Mouse (Mus musculus) stomach, embryonic 14.5 days (tissue): ENCODE measurements around the gene Parp3. TPM values are rescaled to one million over a fixed set of nuclear protein-coding genes. Genes with fewer than 3 reads are reported as not detected.
"Not testable (repeated sequence)": the region's sequence is repeated elsewhere in the genome, so short reads cannot be mapped to it uniquely, and the experiment has no call there.

ENCODE experiments used
- ATAC-seq: fragments of 200-750 bp; cut with Nextera tagmentation; 2 replicates; pipeline ENCODE4 v1.8.0; 2017; ENCODE audit warnings: low read depth, moderate TSS enrichment; ENCODE audit not compliant: insufficient number of reproducible peaks, insufficient read depth, low FRiP score
- H3K27ac ChIP-seq: fragments of 300-500 bp; sonication (generic); 2 replicates; pipeline ENCODE4 v1.5.1; 2014; ENCODE audit warnings: mild to moderate bottlenecking, low read length, moderate library complexity, mixed read lengths
- H3K27me3 ChIP-seq: fragments of 300-500 bp; sonication (generic); 2 replicates; pipeline ENCODE4 v1.6.1; 2014; ENCODE audit warnings: low read length, control low read depth, mixed read lengths; ENCODE audit not compliant: control insufficient read depth, insufficient read depth
- H3K36me3 ChIP-seq: fragments of 300-500 bp; sonication (generic); 2 replicates; pipeline ENCODE4 v1.6.1; 2014; ENCODE audit warnings: mild to moderate bottlenecking, control low read depth, low read length, moderate library complexity, mixed read lengths; ENCODE audit not compliant: control insufficient read depth, insufficient read depth
- H3K4me1 ChIP-seq: fragments of 300-500 bp; sonication (generic); 2 replicates; pipeline ENCODE4 v1.6.1; 2014; ENCODE audit warnings: low read length, control low read depth, mixed read lengths; ENCODE audit not compliant: control insufficient read depth, insufficient read depth
- H3K4me2 ChIP-seq: fragments of 300-500 bp; sonication (generic); replicated peaks from 2 replicates; pipeline ENCODE4 v1.6.1; 2014; ENCODE audit warnings: low read depth, low read length, control low read depth
- H3K4me3 ChIP-seq: fragments of 300-500 bp; sonication (generic); 2 replicates; pipeline ENCODE4 v1.5.1; 2014; ENCODE audit warnings: low read depth, low read length, control low read depth
- H3K9ac ChIP-seq: fragments of 300-500 bp; sonication (generic); replicated peaks from 2 replicates; pipeline ENCODE4 v1.6.1; 2014; ENCODE audit warnings: low read depth, mild to moderate bottlenecking, control low read depth, low read length, moderate library complexity, mixed read lengths
- H3K9me3 ChIP-seq: fragments of 300-500 bp; sonication (generic); 2 replicates; pipeline ENCODE4 v1.6.1; 2016; ENCODE audit warnings: low read depth, low read length, control low read depth; ENCODE audit not compliant: control insufficient read depth
- WGBS: fragments of 180-500 bp; shearing (Covaris S2); extraction: QIAGEN DNeasy Blood & Tissue Kit; methylation state at CpG from one replicate; pipeline ENCODE4 v1.1.7; 2014; 5-methylcytosine and 5-hydroxymethylcytosine counted together
- polyA plus RNA-seq: library from polyadenylated mRNA; unstranded; fragments of >200 nt; fragmentation: Nextera tagmentation; extraction: Ambion mirVana; gene quantifications from 2 replicates; pipeline ENCODE4 v1.2.1, GENCODE M21; 2014

Gene Parp3
- polyA plus RNA-seq, 1 experiment from 2014 or later, result 3.1 TPM

DNA sequence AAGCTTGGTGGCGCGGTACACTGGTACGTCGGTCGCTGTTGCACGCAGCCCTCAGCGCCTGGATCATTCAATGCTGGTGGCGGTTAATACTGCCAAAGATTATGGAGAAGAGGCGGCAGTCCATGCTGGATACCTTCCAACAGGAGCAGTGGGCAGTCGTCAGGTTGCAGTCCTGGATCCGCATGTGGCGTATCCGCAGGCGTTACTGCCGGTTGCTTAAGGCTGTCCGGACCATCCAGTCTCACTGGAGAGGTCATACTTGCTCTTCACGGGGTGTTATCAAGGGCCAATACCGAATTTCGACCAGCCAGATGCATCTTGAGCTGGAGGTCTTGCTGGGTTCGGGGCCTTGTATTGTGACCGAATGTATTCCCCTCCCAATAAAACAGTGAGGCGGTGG lies 25.1 kb upstream of the Parp3 start:
- Histone ChIP-seq H3K27ac (no peak overlapping the region), H3K9me3 (no peaks in the 10 kb centered on the region), H3K4me1 (no peaks in the 10 kb centered on the region), H3K9ac (no peak overlapping the region), H3K36me3 (no peaks in the 10 kb centered on the region), H3K4me2 (no peak overlapping the region), H3K27me3 (no peaks in the 10 kb centered on the region), H3K4me3 (no peak overlapping the region)
- WGBS, result 86% methylated on average over 22 of the region's 22 CpGs
- no peak for ATAC-seq

DNA sequence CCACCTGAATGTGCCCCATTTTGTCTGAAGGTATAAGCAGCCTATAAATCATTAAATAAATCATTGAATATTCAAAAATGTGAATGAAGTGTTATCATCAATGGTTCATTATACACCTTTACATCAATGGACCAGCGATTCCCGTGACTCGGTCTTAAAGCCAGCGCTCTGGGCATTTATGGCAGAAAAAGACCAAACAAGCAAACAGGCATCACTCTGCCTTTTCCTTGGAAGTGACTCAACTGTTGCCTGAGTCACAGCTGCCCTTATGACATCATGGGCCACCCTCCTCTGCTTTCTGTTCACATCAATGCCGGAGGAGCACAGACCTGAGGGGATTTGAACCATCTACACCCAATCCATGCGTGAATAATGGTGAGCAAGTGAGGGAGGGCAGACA lies 22.9 kb upstream of the Parp3 start, which contains the start of gene Iqcf1:
Gene Iqcf1, plus strand, starts transcription at position 301 of the 400 bp plus-strand sequence.
- ATAC-seq, result no peak
- H3K9ac ChIP-seq, result no peak within 1 kb of the TSS
- H3K27ac ChIP-seq, result no peak within 1 kb of the TSS
- no peak within 1 kb of the TSS for H3K4me3 ChIP-seq
- H3K4me1 ChIP-seq, result no peaks in the 10 kb centered on the region
- H3K36me3 ChIP-seq, result no peaks in the 10 kb centered on the region
- H3K4me2 ChIP-seq, result no peak within 1 kb of the TSS
- no peaks in the 10 kb centered on the region for H3K9me3 ChIP-seq
- 89% methylated on average over 6 of the region's 6 CpGs for WGBS
- H3K27me3 ChIP-seq, result no peaks in the 10 kb centered on the region

DNA sequence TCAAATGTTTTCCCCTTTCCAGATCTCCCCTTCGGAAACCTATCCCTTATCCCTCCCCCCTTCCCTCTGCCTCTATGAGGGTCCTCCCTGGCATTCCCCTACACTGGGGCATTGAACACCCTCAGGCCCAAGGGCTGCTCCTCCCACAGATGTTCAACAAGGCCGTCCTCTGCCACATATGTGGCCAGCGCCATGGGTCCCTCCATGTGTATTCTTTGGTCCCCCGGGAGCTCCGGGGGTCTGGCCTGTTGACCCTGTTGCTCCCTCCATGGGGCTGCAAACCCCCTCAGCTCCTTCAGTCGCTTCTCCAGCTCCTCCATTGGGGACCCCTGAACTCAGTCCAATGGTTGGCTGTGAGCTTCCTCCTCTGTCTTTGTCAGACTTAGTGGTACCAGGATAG lies 10.9 kb upstream of the Parp3 start:
- not testable (repeated sequence) for H3K9ac ChIP-seq, H3K4me1 ChIP-seq, ATAC-seq, H3K4me2 ChIP-seq, H3K4me3 ChIP-seq, H3K9me3 ChIP-seq, H3K27me3 ChIP-seq, H3K27ac ChIP-seq
- WGBS, result 88% methylated on average over 6 of the region's 6 CpGs
- peaks cover 18% of the 10 kb centered on the region for H3K36me3 ChIP-seq

DNA sequence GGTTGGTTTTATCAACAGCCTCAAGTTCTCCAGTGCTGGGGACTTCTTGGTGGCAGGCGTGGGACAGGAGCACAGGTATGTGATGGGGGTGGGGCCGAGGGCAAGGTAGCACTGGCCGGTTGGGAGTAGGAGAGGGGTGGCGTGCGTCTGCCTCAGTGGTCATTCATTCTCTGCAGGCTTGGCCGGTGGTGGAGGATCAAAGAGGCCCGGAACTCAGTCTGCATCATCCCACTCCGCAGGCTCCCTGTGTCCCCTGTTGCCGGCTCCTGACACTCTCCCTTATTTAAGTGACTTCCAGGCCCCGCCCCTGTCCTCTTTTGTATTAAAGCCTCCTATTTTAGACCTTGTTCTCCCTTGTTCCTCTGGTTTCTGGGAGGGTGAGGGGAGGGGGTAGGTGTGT lies 8.3 kb upstream of the Parp3 start:
- H3K4me1 ChIP-seq, result no peaks in the 10 kb centered on the region
- WGBS, result 81% methylated on average over 10 of the region's 10 CpGs
- H3K9ac ChIP-seq, result no peak overlapping the region
- no peaks in the 10 kb centered on the region for H3K27me3 ChIP-seq
- H3K27ac ChIP-seq, result no peak overlapping the region
- H3K4me3 ChIP-seq, result no peak overlapping the region
- no peak; the same call in 1 of the 2 replicates for ATAC-seq
- peaks cover 29% of the 10 kb centered on the region for H3K36me3 ChIP-seq
- H3K9me3 ChIP-seq, result no peaks in the 10 kb centered on the region
- H3K4me2 ChIP-seq, result no peak overlapping the region

DNA sequence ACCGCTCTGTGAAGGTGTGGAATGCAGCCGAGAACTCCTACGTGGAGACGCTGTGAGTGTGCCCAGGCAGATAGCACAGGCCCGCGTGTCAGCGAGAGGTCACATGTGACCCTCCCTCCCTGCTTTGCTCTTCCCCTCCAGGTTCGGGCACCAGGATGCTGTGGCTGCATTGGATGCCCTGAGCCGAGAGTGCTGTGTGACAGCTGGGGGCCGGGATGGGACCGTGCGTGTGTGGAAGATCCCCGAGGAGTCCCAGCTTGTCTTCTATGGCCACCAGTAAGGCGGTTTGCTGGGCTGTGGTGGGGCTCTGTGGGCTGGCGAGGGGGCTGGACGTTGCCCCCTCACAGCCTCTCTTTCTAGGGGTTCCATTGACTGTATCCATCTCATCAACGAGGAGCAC lies 6.9 kb upstream of the Parp3 start:
- no peak overlapping the region for H3K27ac ChIP-seq
- H3K4me2 ChIP-seq, result no peak overlapping the region
- H3K9me3 ChIP-seq, result no peaks in the 10 kb centered on the region
- H3K9ac ChIP-seq, result no peak overlapping the region
- no peak for ATAC-seq
- no peaks in the 10 kb centered on the region for H3K27me3 ChIP-seq
- WGBS, result 91% methylated on average over 17 of the region's 17 CpGs
- no peak overlapping the region for H3K4me3 ChIP-seq
- H3K4me1 ChIP-seq, result no peaks in the 10 kb centered on the region
- H3K36me3 ChIP-seq, result peaks cover 30% of the 10 kb centered on the region

DNA sequence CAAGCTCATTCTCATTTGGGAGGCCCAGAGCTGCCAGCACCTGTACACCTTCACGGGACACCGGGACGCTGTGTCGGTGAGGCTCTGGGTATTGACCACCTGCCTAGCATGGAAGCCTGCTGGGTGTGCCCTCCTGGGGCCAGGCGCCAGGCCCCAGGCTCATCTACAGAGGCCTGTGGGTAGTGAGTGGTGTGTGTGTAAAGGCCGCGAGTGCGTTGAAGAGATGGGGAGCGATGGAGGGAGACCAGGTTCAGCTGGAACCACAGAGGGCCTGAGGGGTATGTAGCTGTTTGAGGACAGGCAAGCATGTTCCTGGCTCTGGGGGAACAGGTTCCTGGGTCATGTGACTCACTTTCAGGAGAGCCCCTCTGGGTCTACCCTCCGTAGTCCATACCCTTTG lies 6.4 kb upstream of the Parp3 start:
- Histone ChIP-seq H3K9me3 (no peaks in the 10 kb centered on the region), H3K4me2 (no peak overlapping the region), H3K4me3 (no peak overlapping the region), H3K27me3 (no peaks in the 10 kb centered on the region), H3K27ac (no peak overlapping the region), H3K9ac (no peak overlapping the region), H3K36me3 (peaks cover 30% of the 10 kb centered on the region), H3K4me1 (peaks cover 2% of the 10 kb centered on the region)
- ATAC-seq, result no peak
- 96% methylated on average over 10 of the region's 10 CpGs for WGBS

DNA sequence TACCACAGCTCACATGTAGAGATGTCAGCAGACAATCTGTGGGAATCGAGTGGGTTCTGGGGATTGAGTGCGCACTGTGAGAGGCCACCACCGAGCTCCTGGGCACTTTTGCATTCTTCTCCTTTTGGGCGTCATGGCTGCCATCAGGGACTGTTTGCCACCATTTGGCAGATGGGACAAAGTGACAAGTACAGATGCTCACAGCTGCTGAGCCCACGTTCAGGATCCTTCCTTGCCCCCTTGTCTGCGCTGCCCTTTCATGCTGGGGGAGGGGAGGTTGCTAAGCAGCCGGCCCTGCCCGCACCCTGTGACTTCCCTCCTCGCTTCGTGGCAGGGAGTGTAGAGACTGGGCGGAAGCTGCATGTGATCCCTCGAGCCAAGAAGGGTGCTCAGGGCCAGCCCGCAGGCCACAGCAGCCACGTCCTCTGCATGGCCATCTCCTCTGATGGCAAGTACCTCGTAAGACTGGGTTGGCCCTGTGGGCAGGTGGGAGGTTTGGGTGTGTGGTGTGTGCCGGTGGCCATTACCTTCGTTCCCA lies 5.9 kb upstream of the Parp3 start:
- Histone ChIP-seq H3K9me3 (no peaks in the 10 kb centered on the region), H3K4me1 (peaks cover 6% of the 10 kb centered on the region), H3K4me3 (no peak overlapping the region), H3K4me2 (no peak overlapping the region), H3K27me3 (no peaks in the 10 kb centered on the region), H3K36me3 (peaks cover 30% of the 10 kb centered on the region), H3K27ac (no peak overlapping the region), H3K9ac (no peak overlapping the region)
- ATAC-seq, result no peak
- 87% methylated on average over 17 of the region's 17 CpGs for WGBS

DNA sequence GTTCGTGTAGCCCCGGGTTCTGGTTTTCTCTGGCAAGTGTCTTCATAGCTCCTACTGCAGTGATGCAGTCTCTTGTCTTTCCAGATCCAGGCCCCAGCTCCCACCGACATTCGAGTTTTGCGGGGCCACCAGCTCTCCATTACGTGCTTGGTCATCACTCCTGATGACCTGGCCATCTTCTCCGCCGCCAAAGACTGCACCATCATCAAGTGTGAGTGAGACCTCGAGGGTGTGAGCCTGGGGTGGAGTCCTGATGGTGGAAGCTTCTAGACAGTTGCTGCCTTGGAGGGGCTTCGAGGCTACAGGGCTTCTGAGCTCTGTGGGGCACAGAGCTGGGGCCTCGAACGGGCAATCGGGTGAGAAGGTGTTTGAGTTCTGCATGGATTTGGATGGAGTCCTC lies 4.9 kb upstream of the Parp3 start:
- peaks cover 30% of the 10 kb centered on the region for H3K36me3 ChIP-seq
- H3K4me1 ChIP-seq, result peaks cover 6% of the 10 kb centered on the region
- no peak overlapping the region for H3K27ac ChIP-seq
- WGBS, result 92% methylated on average over 13 of the region's 13 CpGs
- no peaks in the 10 kb centered on the region for H3K27me3 ChIP-seq
- no peak overlapping the region for H3K4me3 ChIP-seq
- H3K9ac ChIP-seq, result no peak overlapping the region
- H3K9me3 ChIP-seq, result no peaks in the 10 kb centered on the region
- H3K4me2 ChIP-seq, result no peak overlapping the region
- ATAC-seq, result no peak

DNA sequence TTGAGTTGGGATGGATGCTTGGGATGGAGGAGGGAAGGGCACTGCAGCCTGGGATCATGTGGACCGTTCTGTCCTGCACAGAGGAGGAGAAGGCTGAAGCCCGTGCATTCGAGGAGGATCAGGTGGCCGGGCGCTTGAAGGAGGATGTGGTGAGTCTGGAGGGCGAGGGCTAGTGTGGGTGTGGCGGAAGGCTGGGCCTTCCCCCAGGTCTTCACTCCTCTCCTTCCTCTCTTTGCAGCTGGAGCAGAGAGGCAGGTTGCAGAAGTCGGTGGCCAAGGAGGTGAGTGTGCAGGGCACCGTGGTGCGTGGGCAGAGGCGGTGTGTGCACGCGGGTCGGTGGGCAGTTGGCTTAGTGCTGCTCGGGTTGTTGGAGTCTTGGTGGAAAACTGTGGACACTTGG lies 4.3 kb upstream of the Parp3 start:
- no peaks in the 10 kb centered on the region for H3K27me3 ChIP-seq
- 89% methylated on average over 15 of the region's 15 CpGs for WGBS
- H3K4me1 ChIP-seq, result peaks cover 6% of the 10 kb centered on the region
- no peak overlapping the region for H3K27ac ChIP-seq
- no peak for ATAC-seq
- peaks cover 30% of the 10 kb centered on the region for H3K36me3 ChIP-seq
- H3K4me2 ChIP-seq, result no peak overlapping the region
- H3K4me3 ChIP-seq, result no peak overlapping the region
- H3K9me3 ChIP-seq, result no peaks in the 10 kb centered on the region
- no peak overlapping the region for H3K9ac ChIP-seq
